Mouse (Mus musculus) liver, embryonic 15.5 days (tissue): ENCODE results near the gene Fbxl7. TPM values are rescaled to one million over a fixed set of nuclear protein-coding genes. Genes with fewer than 3 reads are reported as not detected.

ENCODE experiments used
- ATAC-seq: fragments of 200-750 bp; cut with Nextera tagmentation; 2 replicates; pipeline ENCODE4 v1.8.0; 2017; ENCODE audit warnings: moderate number of reproducible peaks, mild to moderate bottlenecking, moderate library complexity; ENCODE audit not compliant: insufficient read depth
- H3K27ac ChIP-seq: fragments of 300-500 bp; sonication (generic); replicated peaks from 2 replicates; pipeline ENCODE4 v1.5.1; 2015; ENCODE audit warnings: mild to moderate bottlenecking, inconsistent platforms
- H3K27me3 ChIP-seq: fragments of 300-500 bp; sonication (generic); 2 replicates; pipeline ENCODE4 v1.6.1; 2015; ENCODE audit warnings: mild to moderate bottlenecking, inconsistent platforms
- H3K36me3 ChIP-seq: fragments of 300-500 bp; sonication (generic); replicated peaks from 2 replicates; pipeline ENCODE4 v1.6.1; 2015; ENCODE audit warnings: moderate library complexity, mild to moderate bottlenecking, inconsistent platforms
- H3K4me1 ChIP-seq: fragments of 300-500 bp; sonication (generic); replicated peaks from 2 replicates; pipeline ENCODE4 v1.6.1; 2015; ENCODE audit warnings: inconsistent platforms
- H3K4me2 ChIP-seq: fragments of 300-500 bp; sonication (generic); 2 replicates; pipeline ENCODE4 v1.6.1; 2015; ENCODE audit warnings: moderate library complexity, mild to moderate bottlenecking, inconsistent platforms
- H3K4me3 ChIP-seq: fragments of 300-500 bp; sonication (generic); replicated peaks from 2 replicates; pipeline ENCODE4 v1.5.1; 2015; ENCODE audit warnings: mild to moderate bottlenecking, inconsistent platforms
- H3K9ac ChIP-seq: fragments of 300-500 bp; sonication (generic); 2 replicates; pipeline ENCODE4 v1.6.1; 2015; ENCODE audit warnings: moderate library complexity, mild to moderate bottlenecking, inconsistent platforms
- H3K9me3 ChIP-seq: fragments of 300-500 bp; sonication (generic); replicated peaks from 2 replicates; pipeline ENCODE4 v1.6.1; 2016; ENCODE audit warnings: inconsistent platforms
- WGBS: fragments of 180-500 bp; shearing (Covaris S2); methylation state at CpG from one replicate; pipeline ENCODE4 v1.1.7; 2015; ENCODE audit warnings: mixed read lengths; ENCODE audit not compliant: insufficient replicate concordance; 5-methylcytosine and 5-hydroxymethylcytosine counted together
- polyA plus RNA-seq: library from polyadenylated mRNA; unstranded; fragments of >200 nt; fragmentation: Nextera tagmentation; extraction: Ambion mirVana; gene quantifications from 2 replicates; pipeline ENCODE4 v1.2.1, GENCODE M21; 2015

The Fbxl7 gene
- polyA plus RNA-seq, 1 experiment from 2014 or later = 0.67 TPM

- no peak for ATAC-seq
- H3K9ac ChIP-seq = no peak overlapping the region
- no peaks in the 10 kb centered on the region for H3K9me3 ChIP-seq
- WGBS = 54% methylated on average over 5 of the region's 5 CpGs
- no peaks in the 10 kb centered on the region for H3K36me3 ChIP-seq
- no peaks in the 10 kb centered on the region for H3K4me1 ChIP-seq
- H3K27me3 ChIP-seq = no peaks in the 10 kb centered on the region
- no peak overlapping the region for H3K4me2 ChIP-seq
- H3K4me3 ChIP-seq = no peak overlapping the region
- H3K27ac ChIP-seq = no peak overlapping the region
Measured at GRCm38 (mm10) chr15:26701949-26702675, 193.3 kb downstream of the Fbxl7 start.

GRCm38 (mm10) chr15:26693075-26693474, 202.3 kb downstream of the Fbxl7 start:
- Histone ChIP-seq H3K9ac (no peak overlapping the region), H3K27ac (no peak overlapping the region), H3K36me3 (no peaks in the 10 kb centered on the region), H3K4me2 (no peak overlapping the region), H3K4me3 (no peak overlapping the region), H3K27me3 (no peaks in the 10 kb centered on the region), H3K9me3 (no peaks in the 10 kb centered on the region), H3K4me1 (no peaks in the 10 kb centered on the region)
- 55% methylated on average over 3 of the region's 3 CpGs for whole genome bisulfite sequencing
- no peak for ATAC-seq

GRCm38 (mm10) chr15:26688472-26689104, 206.8 kb downstream of the Fbxl7 start:
- WGBS = 65% methylated on average over 10 of the region's 10 CpGs
- H3K9ac ChIP-seq = no peak overlapping the region
- no peak overlapping the region for H3K4me3 ChIP-seq
- H3K4me2 ChIP-seq = no peak overlapping the region
- no peaks in the 10 kb centered on the region for H3K27me3 ChIP-seq
- no peak for ATAC-seq
- no peak overlapping the region for H3K27ac ChIP-seq
- no peaks in the 10 kb centered on the region for H3K4me1 ChIP-seq
- no peaks in the 10 kb centered on the region for H3K9me3 ChIP-seq
- H3K36me3 ChIP-seq = no peaks in the 10 kb centered on the region

GRCm38 (mm10) chr15:26687729-26688128, 207.7 kb downstream of the Fbxl7 start:
- no peaks in the 10 kb centered on the region for H3K9me3 ChIP-seq
- H3K27ac ChIP-seq = no peak overlapping the region
- no peaks in the 10 kb centered on the region for H3K27me3 ChIP-seq
- H3K4me3 ChIP-seq = no peak overlapping the region
- no peak overlapping the region for H3K9ac ChIP-seq
- no peak overlapping the region for H3K4me2 ChIP-seq
- WGBS = 61% methylated on average over 7 of the region's 7 CpGs
- H3K4me1 ChIP-seq = no peaks in the 10 kb centered on the region
- H3K36me3 ChIP-seq = no peaks in the 10 kb centered on the region
- no peak for ATAC-seq

- H3K27ac ChIP-seq = no peak overlapping the region
- H3K27me3 ChIP-seq = no peaks in the 10 kb centered on the region
- ATAC-seq = no peak
- H3K4me1 ChIP-seq = no peaks in the 10 kb centered on the region
- no peak overlapping the region for H3K4me3 ChIP-seq
- WGBS = 67% methylated on average over 9 of the region's 9 CpGs
- no peaks in the 10 kb centered on the region for H3K36me3 ChIP-seq
- H3K9ac ChIP-seq = no peak overlapping the region
- H3K4me2 ChIP-seq = no peak overlapping the region
- H3K9me3 ChIP-seq = no peaks in the 10 kb centered on the region
Measured at GRCm38 (mm10) chr15:26682279-26682678, 213.1 kb downstream of the Fbxl7 start.

- H3K9ac ChIP-seq = no peak overlapping the region
- H3K27me3 ChIP-seq = no peaks in the 10 kb centered on the region
- 58% methylated on average over 5 of the region's 5 CpGs for WGBS
- no peak overlapping the region for H3K4me2 ChIP-seq
- H3K27ac ChIP-seq = no peak overlapping the region
- no peak overlapping the region for H3K4me3 ChIP-seq
- no peaks in the 10 kb centered on the region for H3K36me3 ChIP-seq
- no peaks in the 10 kb centered on the region for H3K4me1 ChIP-seq
- no peaks in the 10 kb centered on the region for H3K9me3 ChIP-seq
- no peak for ATAC-seq
Measured at GRCm38 (mm10) chr15:26673239-26673859, 222.0 kb downstream of the Fbxl7 start.

- 64% methylated on average over 8 of the region's 8 CpGs for WGBS
Measured at GRCm38 (mm10) chr15:26654988-26655387, 240.4 kb downstream of the Fbxl7 start.

GRCm38 (mm10) chr15:26642563-26642962, 252.8 kb downstream of the Fbxl7 start:
- ATAC-seq = no peak
- Histone ChIP-seq H3K27me3 (no peaks in the 10 kb centered on the region), H3K4me1 (no peaks in the 10 kb centered on the region), H3K27ac (no peak overlapping the region), H3K36me3 (no peaks in the 10 kb centered on the region), H3K9me3 (no peaks in the 10 kb centered on the region), H3K4me2 (no peak overlapping the region), H3K9ac (no peak overlapping the region), H3K4me3 (no peak overlapping the region)
- WGBS = 57% methylated on average over 4 of the region's 4 CpGs

More at GRCm38 (mm10) chr15:26654988-26655387, 240.4 kb downstream of the Fbxl7 start:
- no peak overlapping the region for H3K27ac ChIP-seq
- H3K4me3 ChIP-seq = no peak overlapping the region
- H3K9ac ChIP-seq = no peak overlapping the region
- H3K4me2 ChIP-seq = no peak overlapping the region
- no peak for ATAC-seq
- H3K36me3 ChIP-seq = no peaks in the 10 kb centered on the region
- no peaks in the 10 kb centered on the region for H3K27me3 ChIP-seq
- H3K9me3 ChIP-seq = no peaks in the 10 kb centered on the region
- no peaks in the 10 kb centered on the region for H3K4me1 ChIP-seq

GRCm38 (mm10) chr15:26639726-26640125, 255.7 kb downstream of the Fbxl7 start:
- Histone ChIP-seq H3K4me3 (no peak overlapping the region), H3K4me1 (no peaks in the 10 kb centered on the region), H3K27ac (no peak overlapping the region), H3K9me3 (no peaks in the 10 kb centered on the region), H3K4me2 (no peak overlapping the region), H3K36me3 (no peaks in the 10 kb centered on the region), H3K9ac (no peak overlapping the region), H3K27me3 (no peaks in the 10 kb centered on the region)
- ATAC-seq = no peak
- 51% methylated on average over 7 of the region's 7 CpGs for WGBS

- H3K36me3 ChIP-seq = no peaks in the 10 kb centered on the region
- H3K4me1 ChIP-seq = no peaks in the 10 kb centered on the region
- no peak overlapping the region for H3K4me3 ChIP-seq
- WGBS = 76% methylated on average over 5 of the region's 5 CpGs
- H3K27ac ChIP-seq = no peak overlapping the region
- no peak overlapping the region for H3K4me2 ChIP-seq
- H3K9ac ChIP-seq = no peak overlapping the region
- no peaks in the 10 kb centered on the region for H3K9me3 ChIP-seq
- ATAC-seq = no peak
- no peaks in the 10 kb centered on the region for H3K27me3 ChIP-seq
Measured at GRCm38 (mm10) chr15:26635591-26635990, 259.8 kb downstream of the Fbxl7 start.

- Histone ChIP-seq H3K4me2 (no peak overlapping the region), H3K27me3 (no peaks in the 10 kb centered on the region), H3K27ac (no peak overlapping the region), H3K4me3 (no peak overlapping the region), H3K9ac (no peak overlapping the region), H3K9me3 (no peaks in the 10 kb centered on the region), H3K4me1 (no peaks in the 10 kb centered on the region), H3K36me3 (no peaks in the 10 kb centered on the region)
- WGBS = 54% methylated on average over 2 of the region's 2 CpGs
- ATAC-seq = no peak
Measured at GRCm38 (mm10) chr15:26628181-26628580, 267.2 kb downstream of the Fbxl7 start.
